Mouse (Mus musculus) lung, postnatal 0 days (tissue): ENCODE results near the gene 4931440F15Rik.

ENCODE experiments used
- CTCF ChIP-seq: IDR thresholded peaks from 2 replicates; pipeline ENCODE4 v1.5.1; 2016; ENCODE audit warnings: antibody characterized with exemption, mild to moderate bottlenecking
- EP300 ChIP-seq: IDR thresholded peaks from 2 replicates; pipeline ENCODE4 v1.6.1; 2016; ENCODE audit warnings: antibody characterized with exemption, mild to moderate bottlenecking, control low read depth

GRCm38 (mm10) chr11:29778936-29779335 is 46.5 kb downstream of the 4931440F15Rik start:
- TF ChIP-seq CTCF = no peak
- TF ChIP-seq EP300 = no peak
